Mouse (Mus musculus) kidney, embryonic 14.5 days (tissue): ENCODE measurements around the gene Ncf2. TPM values are rescaled to one million over a fixed set of nuclear protein-coding genes. Genes with fewer than 3 reads are reported as not detected.
A peak's percentile ranks its signal among the peaks of the same experiment; 100 is the strongest.

Experiments used
- ATAC-seq: fragments of 200-750 bp; cut with Nextera tagmentation; 2 replicates; pipeline ENCODE4 v1.8.0; 2017; ENCODE audit warnings: moderate number of reproducible peaks, mild to moderate bottlenecking, moderate TSS enrichment, moderate library complexity; ENCODE audit not compliant: low FRiP score, low TSS enrichment
- H3K27ac ChIP-seq: fragments of 300-500 bp; sonication (generic); 2 replicates; pipeline ENCODE4 v1.5.1; 2014; ENCODE audit warnings: low read depth, mild to moderate bottlenecking, low read length, moderate library complexity, mixed read lengths
- H3K27me3 ChIP-seq: fragments of 300-500 bp; sonication (generic); 2 replicates; pipeline ENCODE4 v1.6.1; 2014; ENCODE audit warnings: mild to moderate bottlenecking, low read length; ENCODE audit not compliant: control insufficient read depth, insufficient read depth
- H3K36me3 ChIP-seq: fragments of 300-500 bp; sonication (generic); 2 replicates; pipeline ENCODE4 v1.6.1; 2014; ENCODE audit warnings: low read length, mixed read lengths; ENCODE audit not compliant: control insufficient read depth, insufficient read depth
- H3K4me1 ChIP-seq: fragments of 300-500 bp; sonication (generic); 2 replicates; pipeline ENCODE4 v1.6.1; 2014; ENCODE audit warnings: low read length, mixed read lengths; ENCODE audit not compliant: control insufficient read depth, insufficient read depth
- H3K4me2 ChIP-seq: fragments of 300-500 bp; sonication (generic); replicated peaks from 2 replicates; pipeline ENCODE4 v1.6.1; 2014; ENCODE audit warnings: low read depth, mild to moderate bottlenecking, low read length
- H3K4me3 ChIP-seq: fragments of 300-500 bp; sonication (generic); 2 replicates; pipeline ENCODE4 v1.5.1; 2014; ENCODE audit warnings: mild to moderate bottlenecking, low read length
- H3K9ac ChIP-seq: fragments of 300-500 bp; sonication (generic); 2 replicates; pipeline ENCODE4 v1.6.1; 2014; ENCODE audit warnings: low read depth, mild to moderate bottlenecking, low read length, moderate library complexity
- H3K9me3 ChIP-seq: fragments of 300-500 bp; sonication (generic); 2 replicates; pipeline ENCODE4 v1.6.1; 2016; ENCODE audit warnings: low read length; ENCODE audit not compliant: control insufficient read depth
- WGBS: fragments of 180-500 bp; shearing (Covaris S2); extraction: QIAGEN DNeasy Blood & Tissue Kit; methylation state at CpG from one replicate; pipeline ENCODE4 v1.1.7; 2014; 5-methylcytosine and 5-hydroxymethylcytosine counted together
- polyA plus RNA-seq: library from polyadenylated mRNA; unstranded; fragments of >200 nt; fragmentation: Nextera tagmentation; extraction: Ambion mirVana; gene quantifications from 2 replicates; pipeline ENCODE4 v1.2.1, GENCODE M21; 2014

Ncf2 gene
- polyA plus RNA-seq, 1 experiment from 2014 or later: 7.1 TPM

GRCm38 (mm10) chr1:152824206-152824605, 24.2 kb downstream of the Ncf2 start:
- H3K9ac ChIP-seq: no peak overlapping the region
- H3K27me3 ChIP-seq: no peaks in the 10 kb centered on the region
- H3K36me3 ChIP-seq: no peaks in the 10 kb centered on the region
- no peaks in the 10 kb centered on the region for H3K9me3 ChIP-seq
- H3K4me2 ChIP-seq: no peak overlapping the region
- H3K4me3 ChIP-seq: no peak overlapping the region
- ATAC-seq: no peak
- 0 out of 2 replicates have a peak, but pooled peaks cover 7% of the 10 kb centered on the region for H3K4me1 ChIP-seq
- WGBS: 72% methylated on average over 9 of the region's 9 CpGs
- H3K27ac ChIP-seq: no peak overlapping the region

GRCm38 (mm10) chr1:152826446-152826845, 26.5 kb downstream of the Ncf2 start:
- H3K27me3 ChIP-seq: no peaks in the 10 kb centered on the region
- 0 out of 2 replicates have a peak, but pooled peaks cover 8% of the 10 kb centered on the region for H3K4me1 ChIP-seq
- H3K4me3 ChIP-seq: no peak overlapping the region
- WGBS: 65% methylated on average over 5 of the region's 5 CpGs
- no peak overlapping the region for H3K4me2 ChIP-seq
- H3K27ac ChIP-seq: no peak overlapping the region
- H3K36me3 ChIP-seq: no peaks in the 10 kb centered on the region
- ATAC-seq: no peak
- H3K9ac ChIP-seq: no peak overlapping the region
- no peaks in the 10 kb centered on the region for H3K9me3 ChIP-seq

DNA sequence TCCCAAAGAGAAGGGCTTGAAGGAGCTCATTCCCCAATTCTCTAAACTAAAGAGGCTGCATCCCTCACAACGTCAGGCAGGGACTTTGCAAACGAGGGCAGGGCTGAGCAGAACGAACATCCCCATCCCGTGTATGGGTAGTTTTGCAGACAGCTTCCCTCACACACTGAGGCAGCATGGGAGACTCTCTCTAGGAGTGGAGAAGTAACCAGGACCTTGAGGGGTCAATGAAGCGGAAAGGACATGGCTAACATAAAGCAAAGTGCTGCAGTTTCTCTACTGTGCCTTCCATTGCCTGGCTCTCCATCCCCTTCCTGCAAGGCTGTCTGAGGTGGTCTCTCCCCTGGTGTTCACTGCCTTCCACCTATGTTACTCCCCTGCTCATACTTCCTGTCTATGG, 28.2 kb downstream of the Ncf2 start:
- ATAC-seq: peak; percentile 41
- H3K9me3 ChIP-seq: no peaks in the 10 kb centered on the region
- H3K27ac ChIP-seq: no peak overlapping the region; the same call in 1 of the 2 replicates
- H3K4me3 ChIP-seq: no peak overlapping the region
- H3K9ac ChIP-seq: no peak overlapping the region
- 47% methylated on average over 5 of the region's 5 CpGs for WGBS
- H3K4me2 ChIP-seq: no peak overlapping the region
- H3K27me3 ChIP-seq: no peaks in the 10 kb centered on the region
- H3K4me1 ChIP-seq: 0 out of 2 replicates have a peak, but pooled peaks cover 8% of the 10 kb centered on the region
- H3K36me3 ChIP-seq: no peaks in the 10 kb centered on the region

GRCm38 (mm10) chr1:152828637-152829355, 28.8 kb downstream of the Ncf2 start:
- peak; percentile 58; the same call in 1 of the 2 replicates for ATAC-seq
- no peaks in the 10 kb centered on the region for H3K9me3 ChIP-seq
- no peaks in the 10 kb centered on the region for H3K27me3 ChIP-seq
- WGBS: 36% methylated on average over 10 of the region's 10 CpGs
- H3K4me2 ChIP-seq: no peak overlapping the region
- H3K4me3 ChIP-seq: no peak overlapping the region
- H3K4me1 ChIP-seq: 0 out of 2 replicates have a peak, but pooled peaks cover 8% of the 10 kb centered on the region
- no peaks in the 10 kb centered on the region for H3K36me3 ChIP-seq
- no peak overlapping the region for H3K9ac ChIP-seq
- H3K27ac ChIP-seq: no peak overlapping the region; the same call in 1 of the 2 replicates

DNA sequence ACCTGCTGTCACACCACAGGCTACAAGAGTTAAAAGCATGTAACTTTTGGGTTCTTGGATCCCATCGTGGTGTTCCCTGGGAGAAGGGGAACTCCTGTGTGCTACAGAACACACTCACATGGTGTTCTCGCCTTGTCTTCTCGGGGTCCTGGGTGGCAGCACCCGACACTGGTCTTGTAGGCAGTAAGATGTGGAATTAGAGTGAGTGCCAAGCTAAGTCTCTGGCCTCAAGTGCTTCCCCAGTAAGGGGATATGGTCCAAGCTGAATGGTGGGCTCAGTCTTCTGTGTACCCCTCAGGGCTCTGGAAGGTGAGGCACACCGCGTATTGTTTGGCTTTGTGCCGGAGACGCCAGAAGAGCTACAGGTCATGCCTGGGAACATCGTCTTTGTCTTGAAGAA, 30.1 kb downstream of the Ncf2 start:
- no peak overlapping the region for H3K4me2 ChIP-seq
- no peaks in the 10 kb centered on the region for H3K9me3 ChIP-seq
- no peak overlapping the region for H3K27ac ChIP-seq
- no peak for ATAC-seq
- H3K9ac ChIP-seq: no peak overlapping the region
- H3K36me3 ChIP-seq: peaks cover 2% of the 10 kb centered on the region; the same call in 1 of the 2 replicates
- no peaks in the 10 kb centered on the region for H3K27me3 ChIP-seq
- 0 out of 2 replicates have a peak, but pooled peaks cover 8% of the 10 kb centered on the region for H3K4me1 ChIP-seq
- no peak overlapping the region for H3K4me3 ChIP-seq
- WGBS: 93% methylated on average over 9 of the region's 9 CpGs

GRCm38 (mm10) chr1:152831003-152831402, 31.0 kb downstream of the Ncf2 start:
- H3K27ac ChIP-seq: no peak overlapping the region
- no peaks in the 10 kb centered on the region for H3K9me3 ChIP-seq
- H3K4me1 ChIP-seq: 0 out of 2 replicates have a peak, but pooled peaks cover 8% of the 10 kb centered on the region
- H3K4me3 ChIP-seq: no peak overlapping the region
- H3K27me3 ChIP-seq: no peaks in the 10 kb centered on the region
- no peak overlapping the region for H3K9ac ChIP-seq
- 90% methylated on average over 8 of the region's 8 CpGs for WGBS
- ATAC-seq: no peak
- no peak overlapping the region for H3K4me2 ChIP-seq
- H3K36me3 ChIP-seq: peaks cover 10% of the 10 kb centered on the region

DNA sequence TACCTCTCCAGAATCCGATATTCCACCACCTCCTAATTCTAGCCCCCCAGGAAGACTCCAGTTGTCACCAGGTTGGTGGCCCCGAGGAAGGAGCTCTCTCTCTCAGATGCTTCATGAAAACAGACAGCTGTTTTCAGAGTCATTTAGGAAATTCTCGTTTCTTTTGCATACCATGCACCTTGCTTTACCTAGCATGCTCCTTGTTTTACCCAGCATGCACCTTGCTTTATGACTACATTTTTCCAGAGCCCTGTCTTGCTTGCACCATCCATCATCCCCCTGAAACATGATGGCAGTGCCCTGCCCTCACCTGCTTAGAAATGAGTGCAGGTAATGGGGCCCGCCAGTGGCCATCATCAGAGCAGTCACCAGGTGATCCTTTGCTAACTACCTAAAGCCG, 31.6 kb downstream of the Ncf2 start:
- Histone ChIP-seq H3K27ac (no peak overlapping the region), H3K4me1 (0 out of 2 replicates have a peak, but pooled peaks cover 8% of the 10 kb centered on the region), H3K9ac (no peak overlapping the region), H3K27me3 (no peaks in the 10 kb centered on the region), H3K36me3 (peaks cover 16% of the 10 kb centered on the region), H3K4me3 (no peak overlapping the region), H3K4me2 (no peak overlapping the region), H3K9me3 (no peaks in the 10 kb centered on the region)
- ATAC-seq: no peak
- 77% methylated on average over 5 of the region's 5 CpGs for WGBS

- ATAC-seq: no peak
- peaks cover 23% of the 10 kb centered on the region for H3K36me3 ChIP-seq
- no peak overlapping the region for H3K9ac ChIP-seq
- H3K27ac ChIP-seq: no peak overlapping the region
- H3K4me1 ChIP-seq: 0 out of 2 replicates have a peak, but pooled peaks cover 8% of the 10 kb centered on the region
- no peaks in the 10 kb centered on the region for H3K9me3 ChIP-seq
- no peaks in the 10 kb centered on the region for H3K27me3 ChIP-seq
- no peak overlapping the region for H3K4me3 ChIP-seq
- 84% methylated on average over 6 of the region's 6 CpGs for WGBS
- no peak overlapping the region for H3K4me2 ChIP-seq
Observed at GRCm38 (mm10) chr1:152832316-152832715, 32.3 kb downstream of the Ncf2 start.

DNA sequence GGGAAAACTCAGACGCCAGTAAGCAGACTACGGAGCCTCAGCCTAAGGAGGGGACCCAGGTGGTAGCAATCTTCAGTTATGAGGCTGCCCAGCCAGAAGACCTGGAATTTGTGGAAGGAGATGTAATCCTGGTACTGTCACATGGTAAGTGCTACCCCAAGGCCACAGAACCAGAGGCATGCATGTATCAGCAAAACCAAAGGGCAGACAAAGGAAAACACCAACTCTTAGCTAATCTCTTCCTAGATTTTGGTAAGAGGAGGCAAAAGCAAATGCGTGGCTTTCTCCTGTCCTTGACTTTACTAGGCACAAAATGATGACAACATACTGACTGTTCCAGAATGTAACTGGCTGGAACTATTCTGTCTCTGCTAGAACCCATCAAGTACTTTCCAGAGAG, 35.1 kb downstream of the Ncf2 start:
- no peak overlapping the region for H3K4me2 ChIP-seq
- H3K4me3 ChIP-seq: no peak overlapping the region
- no peaks in the 10 kb centered on the region for H3K9me3 ChIP-seq
- no peak overlapping the region for H3K27ac ChIP-seq
- peaks cover 47% of the 10 kb centered on the region for H3K36me3 ChIP-seq
- H3K4me1 ChIP-seq: no peaks in the 10 kb centered on the region
- no peak overlapping the region for H3K9ac ChIP-seq
- H3K27me3 ChIP-seq: no peaks in the 10 kb centered on the region
- 94% methylated on average over 3 of the region's 3 CpGs for WGBS
- ATAC-seq: no peak
